Mouse (Mus musculus) cerebellum, adult 8-10 months (tissue): ENCODE measurements around the gene Osbp2.

Experiments used
- DNase-seq: peaks from one replicate; pipeline ENCODE4 v3.0.0; 2022

Gene Osbp2

GRCm38 (mm10) chr11:3754685-3755084 lies 109.0 kb downstream of the Osbp2 start:
- no peak for DNase-seq

DNA sequence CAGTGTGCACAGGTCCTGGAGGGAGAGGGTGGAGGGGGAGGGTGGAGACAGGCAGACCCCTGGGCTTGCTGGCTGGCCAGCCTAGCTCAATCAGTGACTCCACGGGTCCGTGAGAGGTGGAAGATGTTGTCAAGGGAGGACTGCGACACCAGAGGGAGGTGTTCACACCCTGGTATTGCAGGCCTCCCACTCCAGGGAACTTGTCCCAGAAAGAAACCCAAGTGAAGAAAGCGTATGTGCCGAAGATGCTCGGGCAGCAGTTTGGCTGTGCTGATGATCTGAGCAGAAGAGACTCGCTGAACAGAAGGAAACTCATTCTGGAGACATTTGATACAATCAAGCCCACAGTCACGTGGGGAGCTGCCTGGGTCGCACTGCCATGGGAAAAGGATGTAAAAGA lies 109.8 kb downstream of the Osbp2 start:
- DNase-seq, result no peak

- peak; percentile 90 for DNase-seq
Observed at GRCm38 (mm10) chr11:3752766-3753165, 110.9 kb downstream of the Osbp2 start.

- DNase-seq, result no peak
Observed at GRCm38 (mm10) chr11:3749831-3750230, 113.9 kb downstream of the Osbp2 start.

DNA sequence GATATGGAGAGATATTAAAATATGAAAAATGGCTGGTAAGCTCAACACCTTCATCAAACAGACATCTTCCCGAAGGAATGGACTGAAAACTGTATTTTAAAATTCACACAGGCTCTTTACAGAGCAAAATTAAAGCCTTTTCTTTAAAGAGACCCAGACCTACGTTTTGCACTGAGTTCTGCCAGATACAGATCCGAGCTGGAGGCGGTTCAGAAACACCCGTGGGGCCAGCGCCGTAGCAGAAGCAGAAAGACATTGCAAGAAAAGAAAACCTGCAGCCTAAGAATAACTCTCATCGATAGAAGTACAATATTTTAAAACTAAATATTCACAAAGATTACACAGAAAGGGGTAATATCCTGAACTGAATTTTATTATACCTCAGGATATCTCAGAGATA lies 121.3 kb downstream of the Osbp2 start:
- DNase-seq, result no peak

DNA sequence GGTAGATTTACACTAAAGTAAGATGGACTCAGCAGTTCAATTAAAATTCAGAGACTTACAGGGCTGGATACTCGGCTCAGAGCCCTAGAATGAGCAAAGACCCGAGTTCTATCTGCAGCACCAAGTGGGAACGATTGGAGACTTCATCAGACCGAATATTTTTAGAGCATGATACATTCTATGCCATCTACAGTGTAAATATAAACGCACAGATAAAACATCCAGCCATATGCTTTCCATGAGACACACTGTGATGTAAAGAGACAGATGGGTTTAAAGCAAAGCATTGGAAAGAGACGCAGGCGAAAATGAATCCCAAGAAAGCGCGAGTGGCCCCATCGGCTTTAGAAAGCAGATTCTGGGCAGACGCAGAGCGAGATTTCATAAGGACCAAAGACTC lies 122.5 kb downstream of the Osbp2 start:
- no peak for DNase-seq

DNA sequence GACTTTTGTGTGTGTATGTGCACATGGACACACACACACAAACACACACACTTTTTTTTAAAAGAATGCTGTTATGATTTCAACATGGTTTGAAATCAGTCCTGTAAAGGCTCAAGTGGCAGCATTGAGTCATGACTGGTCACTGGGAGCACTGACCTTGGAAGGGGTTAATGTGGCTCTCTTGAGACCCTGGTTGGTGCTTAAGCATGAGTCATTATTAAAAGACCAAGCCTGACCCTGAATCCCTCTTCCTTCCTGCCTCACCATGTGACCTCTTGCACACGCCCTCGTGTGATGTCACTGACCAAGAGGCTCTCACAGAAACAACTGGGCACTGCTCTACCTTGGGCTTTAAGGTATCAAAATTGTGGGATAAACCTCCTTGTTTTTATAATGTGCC lies 124.9 kb downstream of the Osbp2 start:
- DNase-seq, result no peak

- DNase-seq, result no peak
Observed at GRCm38 (mm10) chr11:3735715-3736114, 128.0 kb downstream of the Osbp2 start.

- DNase-seq, result no peak
Observed at GRCm38 (mm10) chr11:3733933-3734636, 129.6 kb downstream of the Osbp2 start.

- no peak for DNase-seq
Observed at GRCm38 (mm10) chr11:3731469-3731868, 132.2 kb downstream of the Osbp2 start.

GRCm38 (mm10) chr11:3727438-3728105 lies 136.1 kb downstream of the Osbp2 start:
- peak; percentile 47 for DNase-seq

GRCm38 (mm10) chr11:3725331-3726054 lies 138.2 kb downstream of the Osbp2 start:
- no peak for DNase-seq

DNA sequence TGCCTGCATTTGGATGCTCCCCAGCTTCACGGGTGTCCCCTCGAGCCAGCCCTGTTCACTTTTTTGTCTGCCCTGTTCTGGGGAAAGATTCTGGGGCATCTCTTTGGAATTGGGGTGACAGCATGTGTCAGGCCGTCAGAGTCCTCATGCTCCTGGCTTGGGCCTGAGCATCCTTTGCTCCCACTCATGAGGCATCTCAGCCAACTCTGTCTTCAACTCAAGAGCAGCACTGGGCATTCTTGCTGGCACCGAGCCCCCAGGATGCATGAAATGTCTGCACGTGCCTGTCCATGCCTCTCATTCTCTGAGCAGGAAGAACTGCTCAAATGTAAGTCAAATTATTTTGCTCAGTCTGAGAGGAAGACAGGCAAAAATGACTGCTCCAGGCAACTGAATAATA lies 139.0 kb downstream of the Osbp2 start:
- no peak for DNase-seq

- peak; percentile 72 for DNase-seq
Observed at GRCm38 (mm10) chr11:3723910-3724309, 139.8 kb downstream of the Osbp2 start.

- DNase-seq, result no peak
Observed at GRCm38 (mm10) chr11:3722861-3723260, 140.8 kb downstream of the Osbp2 start.

DNA sequence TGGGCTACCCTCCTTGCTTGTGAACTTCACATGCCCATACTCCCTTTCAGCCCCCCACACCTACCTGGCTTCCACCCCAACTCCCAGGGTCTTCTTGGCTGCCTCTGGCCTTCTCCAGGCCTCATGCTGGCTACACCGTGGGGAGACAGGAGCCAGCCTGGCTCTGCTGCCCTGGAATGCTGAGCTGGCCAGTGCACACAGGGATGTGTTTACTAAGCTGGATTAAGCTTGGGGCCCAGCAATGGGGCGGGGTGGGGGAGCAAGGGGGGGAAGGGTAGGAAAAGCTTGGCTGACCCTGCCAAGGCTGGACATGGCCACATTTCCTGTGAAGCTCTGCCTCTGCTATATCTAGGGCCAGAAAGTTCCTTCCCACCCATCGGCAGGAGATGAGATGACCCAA lies 141.7 kb downstream of the Osbp2 start:
- DNase-seq, result no peak

DNA sequence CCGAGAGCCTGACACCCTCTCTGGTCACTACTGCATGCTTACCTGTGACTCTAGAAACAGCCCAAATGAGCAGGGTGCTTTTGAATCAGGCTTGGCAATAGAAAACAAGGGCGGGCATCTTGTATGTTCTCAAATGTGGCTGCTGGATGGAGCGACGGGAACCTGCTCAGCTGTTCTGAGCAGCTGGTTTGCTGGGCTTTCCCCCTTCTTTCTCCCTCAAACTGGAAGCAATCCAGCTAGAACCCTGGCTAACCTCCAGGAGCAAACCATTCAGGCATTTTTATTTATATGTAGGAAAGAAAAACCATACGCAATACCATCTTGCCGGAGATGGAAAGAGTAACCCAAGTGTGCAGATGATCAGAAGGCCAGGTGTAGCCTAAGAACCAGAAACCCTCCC lies 147.0 kb downstream of the Osbp2 start:
- no peak for DNase-seq

GRCm38 (mm10) chr11:3714486-3714885 lies 149.2 kb downstream of the Osbp2 start:
- DNase-seq, result peak; percentile 76

GRCm38 (mm10) chr11:3710203-3710602 lies 153.5 kb downstream of the Osbp2 start:
- DNase-seq, result no peak

GRCm38 (mm10) chr11:3707057-3707456 lies 156.6 kb downstream of the Osbp2 start:
- DNase-seq, result no peak

DNA sequence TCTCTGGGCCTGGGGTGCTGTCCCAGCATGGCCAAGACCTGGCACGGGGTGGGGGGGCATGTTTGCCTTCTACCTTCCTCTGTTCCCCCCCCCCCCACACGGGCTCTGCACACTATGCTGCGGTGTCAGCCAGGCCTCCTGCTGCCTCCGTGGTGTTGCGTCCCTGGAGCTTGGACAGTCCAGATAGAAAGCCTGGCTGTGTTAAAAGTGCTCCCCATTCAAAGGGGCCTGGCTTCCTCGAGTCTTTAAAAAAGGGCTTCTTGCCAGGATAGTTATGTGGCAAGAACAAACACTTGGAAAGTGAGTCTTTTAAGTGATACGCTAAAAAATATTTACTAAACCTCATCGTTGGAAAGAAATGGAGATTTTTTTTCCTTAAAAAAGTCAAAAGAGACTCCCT lies 159.3 kb downstream of the Osbp2 start:
- no peak for DNase-seq

DNA sequence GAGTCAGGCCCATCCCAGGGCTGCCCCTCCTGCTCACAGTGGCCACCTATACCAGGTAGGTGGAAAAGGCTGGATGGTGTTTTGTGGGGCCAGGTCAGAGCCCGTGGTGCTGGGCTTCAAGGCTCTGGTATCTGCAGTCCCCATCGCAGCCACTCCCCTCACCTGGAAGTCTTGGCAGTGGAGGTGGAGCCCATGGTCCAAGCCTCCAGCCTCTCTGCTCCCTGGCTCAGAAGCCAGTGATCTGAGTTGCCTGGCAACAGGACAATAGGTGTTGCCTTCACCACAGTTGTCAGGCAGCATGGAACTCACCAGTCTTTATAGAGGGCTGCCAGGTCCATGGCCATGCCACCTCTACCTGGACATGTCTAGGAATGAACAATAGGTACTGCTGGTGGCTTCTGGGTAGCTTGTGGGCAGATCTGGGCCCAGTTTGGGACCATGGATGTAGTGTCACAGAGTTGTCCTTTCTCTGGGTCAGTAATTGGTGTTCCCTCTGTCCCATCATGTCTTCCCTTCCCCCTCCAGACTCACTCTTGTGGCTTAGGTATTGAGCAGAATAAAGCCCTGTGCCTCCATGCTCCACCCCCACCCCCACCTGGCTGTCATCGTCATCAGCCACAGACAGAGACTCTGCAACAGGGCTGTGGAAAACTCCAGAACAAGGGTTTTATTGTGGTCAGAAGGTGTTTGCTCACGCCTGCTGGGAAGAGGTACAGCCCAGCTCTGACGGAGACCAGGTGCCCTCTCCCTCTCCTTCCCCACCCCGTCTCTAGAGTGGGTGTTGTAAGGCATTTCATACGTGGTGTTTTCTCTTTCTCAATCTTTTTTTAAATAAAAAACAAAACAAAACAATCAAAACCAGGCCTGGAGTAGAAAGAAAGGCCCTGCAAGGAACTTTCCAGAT lies 160.4 kb downstream of the Osbp2 start:
- no peak for DNase-seq

DNA sequence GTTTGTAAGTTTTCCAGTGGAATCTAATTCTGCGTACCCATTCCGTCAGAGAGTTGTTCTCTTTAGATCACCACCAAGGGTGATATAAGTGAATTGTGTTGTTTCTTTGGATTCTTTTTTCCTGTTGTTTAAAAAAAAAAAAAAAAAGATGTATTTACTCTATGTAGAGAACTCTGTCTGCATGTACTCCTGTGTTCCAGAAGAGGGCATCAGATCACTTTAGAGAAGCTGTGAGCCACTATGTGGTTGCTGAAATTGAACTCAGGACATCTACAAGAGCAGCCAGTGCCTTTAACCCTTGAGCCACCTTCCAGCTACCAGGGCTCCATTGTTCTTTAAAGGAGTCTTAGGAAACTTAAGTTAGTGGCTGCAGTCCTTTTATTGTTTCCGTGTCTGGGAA lies 166.3 kb downstream of the Osbp2 start:
- DNase-seq, result no peak
